Mouse (Mus musculus): ENCODE data around the gene Tinf2. TPM values are rescaled to one million over a fixed set of nuclear protein-coding genes. Genes with fewer than 3 reads are reported as not detected.

Gene Tinf2
- 17.5 and 17.8 TPM in 2 replicates for polyA plus RNA-seq (2015; fragmentation: Nextera tagmentation; extraction: Ambion mirVana)

DNA sequence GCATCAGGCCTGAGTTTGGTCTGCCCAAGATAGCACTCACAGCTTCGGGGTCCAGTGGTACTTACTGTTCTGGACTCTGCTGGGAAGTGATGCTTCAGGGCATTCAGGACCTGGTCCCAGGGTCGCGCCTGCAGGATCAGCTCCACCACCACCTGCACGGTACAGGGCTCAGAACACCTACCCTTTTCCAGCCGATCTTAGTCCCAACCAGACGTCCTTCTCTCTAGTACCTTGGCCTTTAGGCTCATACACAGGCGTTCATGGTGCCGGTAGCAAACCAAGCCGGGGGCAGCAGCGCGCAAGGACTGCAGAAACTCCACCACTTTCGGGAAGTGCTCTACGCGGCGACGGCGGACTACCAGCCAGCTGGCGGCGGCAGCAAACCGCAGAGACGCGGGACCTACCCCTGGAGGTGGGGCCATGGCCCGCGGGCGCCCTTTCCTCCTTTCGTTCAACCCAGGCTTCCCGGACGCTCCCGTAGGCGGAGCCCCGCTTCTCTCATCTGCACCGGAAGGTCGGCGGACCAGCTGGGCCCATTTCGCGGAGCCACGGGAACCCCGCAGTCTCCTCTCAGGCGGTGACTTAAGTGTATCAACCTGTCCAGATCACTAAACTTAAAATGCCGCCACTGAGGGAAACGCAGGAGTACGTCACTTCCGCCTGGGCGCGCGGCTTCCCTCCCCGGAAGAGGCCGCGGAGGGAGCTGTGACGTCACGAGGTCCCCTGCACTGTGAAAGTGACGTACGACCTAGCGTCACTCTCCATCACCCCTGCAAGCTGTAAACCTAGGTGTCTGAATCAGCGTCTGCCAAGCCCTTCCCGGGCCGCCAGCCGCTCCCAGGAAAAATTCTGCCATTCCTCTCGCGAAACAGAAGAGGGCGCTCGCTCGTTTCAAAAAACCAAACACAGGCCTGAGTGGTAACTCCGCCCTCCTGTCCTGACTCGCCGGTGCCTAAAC lies at the start of gene Tinf2:
Tinf2 (minus strand) TSS at position 661 of the 958 bp plus-strand sequence.
- ATAC-seq (ENCODE audit: low FRiP score, low TSS enrichment) (peak; percentile 99), DNase-seq (ENCODE audit: low spot score) (peak; percentile 98)
- WGBS = under 1% methylated on average over 66 of the region's 66 CpGs
- H3K4me3 ChIP-seq (ENCODE audit: low read depth, low read length) = peak within 1 kb of the TSS; percentile 76
- peaks cover 11% of the 10 kb centered on the region for H3K36me3 ChIP-seq (ENCODE audit: control insufficient read depth, insufficient read depth, low read length)
- peak within 1 kb of the TSS; percentile 77 for H3K9ac ChIP-seq (ENCODE audit: low read length)
- peak within 1 kb of the TSS; percentile 83 for H3K4me2 ChIP-seq (replicated peaks; ENCODE audit: low read depth)
- H3K27me3 ChIP-seq (ENCODE audit: control insufficient read depth, insufficient read depth, low read length) = no peaks in the 10 kb centered on the region
- H3K4me1 ChIP-seq (replicated peaks; ENCODE audit: control insufficient read depth, insufficient read depth) = no peaks in the 10 kb centered on the region
- TF ChIP-seq CTCF (IDR thresholded peaks at IDR 0.05; ENCODE audit: low read depth) (peak; percentile 90), EP300 (optimal IDR thresholded peaks at IDR 0.05) (peak; percentile 63)
- no peaks in the 10 kb centered on the region for H3K9me3 ChIP-seq (ENCODE audit: control insufficient read depth, low read length)
- peak within 1 kb of the TSS; percentile 90 for H3K27ac ChIP-seq (replicated peaks)

DNA sequence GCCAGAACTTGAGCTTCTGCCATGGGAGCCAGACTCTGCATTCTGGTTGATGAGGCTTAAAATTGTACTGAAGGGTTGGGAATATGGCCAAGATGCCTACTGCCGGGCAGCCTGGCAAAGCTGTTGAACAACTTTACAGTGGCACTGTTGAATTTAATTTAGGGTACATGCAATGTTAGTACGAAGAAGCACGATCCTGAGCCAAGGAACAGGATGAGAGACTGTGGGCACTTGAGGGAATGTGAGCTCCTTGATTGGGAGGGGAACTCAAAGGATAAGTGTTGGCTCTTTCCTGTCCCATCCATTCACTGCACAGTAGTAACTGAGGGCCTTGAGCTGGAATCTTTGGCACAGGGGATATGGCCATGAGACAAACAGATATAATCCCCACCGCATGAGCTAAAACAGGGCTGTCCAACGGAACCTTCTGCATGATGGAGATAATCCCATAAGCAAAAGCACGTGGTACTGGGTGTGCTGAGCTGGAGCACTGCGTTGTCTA lies 49.0 kb upstream of the Tinf2 start:
- no peak for DNase-seq (ENCODE audit: low spot score)
- ATAC-seq (ENCODE audit: low FRiP score, low TSS enrichment) = no peak
- Histone ChIP-seq H3K27me3 (ENCODE audit: control insufficient read depth, insufficient read depth, low read length) (no peaks in the 10 kb centered on the region), H3K36me3 (ENCODE audit: control insufficient read depth, insufficient read depth, low read length) (no peaks in the 10 kb centered on the region), H3K4me2 (replicated peaks; ENCODE audit: low read depth) (no peak overlapping the region), H3K9me3 (ENCODE audit: control insufficient read depth, low read length) (no peaks in the 10 kb centered on the region), H3K27ac (replicated peaks) (no peak overlapping the region), H3K4me1 (replicated peaks; ENCODE audit: control insufficient read depth, insufficient read depth) (no peaks in the 10 kb centered on the region), H3K4me3 (ENCODE audit: low read depth, low read length) (no peak overlapping the region), H3K9ac (ENCODE audit: low read length) (no peak overlapping the region)
- WGBS = 72% methylated on average over 7 of the region's 7 CpGs
- TF ChIP-seq EP300 (optimal IDR thresholded peaks at IDR 0.05) (no peak), CTCF (IDR thresholded peaks at IDR 0.05; ENCODE audit: low read depth) (no peak)

DNA sequence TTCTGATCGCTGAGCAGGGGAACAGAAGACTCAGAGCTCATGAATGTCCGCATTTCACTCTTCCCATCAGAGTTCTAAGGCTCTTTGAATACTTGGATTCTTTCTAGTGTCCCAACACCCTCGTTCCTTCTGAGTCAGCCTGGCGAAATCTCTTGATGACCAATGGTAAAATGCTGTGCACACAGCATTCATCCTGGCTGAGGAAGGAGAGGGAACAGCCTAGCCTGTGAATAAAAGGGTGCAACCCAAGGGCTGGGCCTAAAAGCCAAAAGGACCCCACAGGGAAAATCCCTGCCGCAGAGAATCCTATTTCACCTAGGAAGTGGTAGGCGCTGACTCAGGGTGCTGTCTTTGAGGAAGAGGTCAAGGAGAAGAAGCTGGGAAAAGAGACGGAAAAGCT lies 48.5 kb upstream of the Tinf2 start:
- no peak for TF ChIP-seq EP300 (optimal IDR thresholded peaks at IDR 0.05)
- no peak for TF ChIP-seq CTCF (IDR thresholded peaks at IDR 0.05; ENCODE audit: low read depth)
- no peak for DNase-seq (ENCODE audit: low spot score)
- no peaks in the 10 kb centered on the region for H3K9me3 ChIP-seq (ENCODE audit: control insufficient read depth, low read length)
- ATAC-seq (ENCODE audit: low FRiP score, low TSS enrichment) = no peak
- no peak overlapping the region for H3K4me2 ChIP-seq (replicated peaks; ENCODE audit: low read depth)
- no peaks in the 10 kb centered on the region for H3K27me3 ChIP-seq (ENCODE audit: control insufficient read depth, insufficient read depth, low read length)
- no peak overlapping the region for H3K9ac ChIP-seq (ENCODE audit: low read length)
- no peak overlapping the region for H3K4me3 ChIP-seq (ENCODE audit: low read depth, low read length)
- H3K4me1 ChIP-seq (replicated peaks; ENCODE audit: control insufficient read depth, insufficient read depth) = no peaks in the 10 kb centered on the region
- WGBS = 69% methylated on average over 7 of the region's 7 CpGs
- H3K27ac ChIP-seq (replicated peaks) = no peak overlapping the region
- H3K36me3 ChIP-seq (ENCODE audit: control insufficient read depth, insufficient read depth, low read length) = no peaks in the 10 kb centered on the region

DNA sequence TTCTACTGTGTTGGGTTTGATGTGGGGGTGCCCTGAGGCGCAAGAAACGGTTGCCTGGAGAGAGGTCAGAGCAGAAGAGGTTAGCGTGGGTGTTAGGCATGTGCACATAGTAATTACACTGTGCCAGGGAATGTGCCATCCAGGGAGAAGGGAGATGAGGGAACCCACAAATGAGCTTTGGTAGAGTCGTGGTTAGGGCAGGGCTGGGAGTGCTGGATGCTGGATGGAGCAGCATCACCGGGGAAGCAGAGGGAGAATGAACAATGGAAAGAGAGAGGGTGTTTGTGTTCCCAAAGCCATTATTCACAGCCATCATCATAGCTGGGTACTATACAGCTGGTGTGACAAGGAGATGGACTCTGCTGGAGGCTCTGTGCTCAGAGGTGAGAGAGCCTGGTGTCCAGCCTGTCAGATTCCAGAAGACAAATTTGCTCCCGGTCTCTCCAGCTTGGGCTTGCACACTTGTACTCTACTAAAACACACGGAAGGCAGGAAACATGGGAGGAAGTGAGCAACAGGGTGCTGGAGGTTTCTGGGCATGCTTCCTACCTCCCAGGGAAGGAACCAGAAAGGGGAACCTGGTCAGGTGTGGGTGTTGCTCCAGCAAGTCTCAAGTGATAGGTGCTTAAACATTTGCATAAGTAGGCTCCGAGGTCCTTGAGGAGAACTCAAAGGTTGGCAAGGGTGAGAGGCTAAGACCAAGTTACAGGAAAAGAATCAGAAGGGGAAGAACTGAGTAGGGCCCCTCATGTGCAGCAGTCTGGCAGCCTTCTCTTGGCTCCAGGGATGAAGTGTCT lies 46.5 kb upstream of the Tinf2 start:
- Histone ChIP-seq H3K4me1 (replicated peaks; ENCODE audit: control insufficient read depth, insufficient read depth) (no peaks in the 10 kb centered on the region), H3K36me3 (ENCODE audit: control insufficient read depth, insufficient read depth, low read length) (no peaks in the 10 kb centered on the region), H3K27ac (replicated peaks) (no peak overlapping the region), H3K27me3 (ENCODE audit: control insufficient read depth, insufficient read depth, low read length) (no peaks in the 10 kb centered on the region), H3K9me3 (ENCODE audit: control insufficient read depth, low read length) (no peaks in the 10 kb centered on the region), H3K4me2 (replicated peaks; ENCODE audit: low read depth) (no peak overlapping the region), H3K4me3 (ENCODE audit: low read depth, low read length) (no peak overlapping the region), H3K9ac (ENCODE audit: low read length) (no peak overlapping the region)
- ATAC-seq (ENCODE audit: low FRiP score, low TSS enrichment) = peak; percentile 24; the same call in 1 of the 2 replicates
- DNase-seq (ENCODE audit: low spot score) = no peak
- WGBS = 50% methylated on average over 8 of the region's 8 CpGs
- TF ChIP-seq EP300 (optimal IDR thresholded peaks at IDR 0.05) (no peak), CTCF (IDR thresholded peaks at IDR 0.05; ENCODE audit: low read depth) (no peak)

DNA sequence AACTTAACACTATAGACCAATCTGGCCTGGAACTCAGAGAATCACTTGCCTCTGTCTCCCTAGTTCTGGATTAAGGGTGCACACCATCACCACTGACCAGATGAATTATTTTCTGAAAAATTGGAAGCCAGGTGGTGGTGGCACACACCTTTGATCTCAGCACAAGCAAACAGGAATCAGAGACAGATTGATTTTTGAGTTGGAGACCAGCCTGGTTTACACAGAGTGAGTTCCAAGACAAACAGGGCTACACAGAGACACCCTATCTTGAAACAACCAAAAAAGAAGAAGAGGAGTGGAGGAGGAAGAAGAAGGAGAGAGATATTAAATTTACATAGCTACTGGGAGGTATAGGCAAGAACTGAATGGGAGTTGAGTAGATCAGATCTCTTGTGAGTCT lies 44.6 kb upstream of the Tinf2 start:
- no peak for TF ChIP-seq EP300 (optimal IDR thresholded peaks at IDR 0.05)
- TF ChIP-seq CTCF (IDR thresholded peaks at IDR 0.05; ENCODE audit: low read depth) = no peak
- ATAC-seq (ENCODE audit: low FRiP score, low TSS enrichment) = no peak
- DNase-seq (ENCODE audit: low spot score) = no peak
- Histone ChIP-seq H3K9me3 (ENCODE audit: control insufficient read depth, low read length) (no peaks in the 10 kb centered on the region), H3K36me3 (ENCODE audit: control insufficient read depth, insufficient read depth, low read length) (no peaks in the 10 kb centered on the region), H3K27me3 (ENCODE audit: control insufficient read depth, insufficient read depth, low read length) (no peaks in the 10 kb centered on the region), H3K4me1 (replicated peaks; ENCODE audit: control insufficient read depth, insufficient read depth) (no peaks in the 10 kb centered on the region), H3K9ac (ENCODE audit: low read length) (no peak overlapping the region), H3K4me2 (replicated peaks; ENCODE audit: low read depth) (no peak overlapping the region), H3K27ac (replicated peaks) (no peak overlapping the region), H3K4me3 (ENCODE audit: low read depth, low read length) (no peak overlapping the region)
